Mouse (Mus musculus): Measurements from ENCODE around the gene Fgf18. TPM values are rescaled to one million over a fixed set of nuclear protein-coding genes. Genes with fewer than 3 reads are reported as not detected.

The Fgf18 gene
- polyA plus RNA-seq, 1 experiment from 2014 or later, result 0.23 TPM

DNA sequence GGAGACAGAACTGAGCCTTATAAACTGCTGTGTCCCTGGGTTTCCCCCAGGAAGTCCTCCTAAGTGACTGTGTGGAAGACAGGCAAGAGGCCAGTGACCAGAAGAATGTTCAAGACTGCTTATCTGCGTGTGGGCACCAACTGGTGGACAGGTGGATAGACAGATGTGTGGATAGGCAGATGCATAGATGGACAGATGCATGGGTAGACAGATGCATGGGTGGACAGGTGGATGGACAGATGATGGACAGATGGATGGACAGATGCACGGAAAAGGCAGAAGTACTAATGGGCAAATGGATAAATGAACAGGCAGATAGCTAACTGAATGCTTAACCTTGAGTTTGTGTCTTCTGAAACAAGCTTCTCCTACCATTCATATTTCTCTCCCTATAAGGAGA, 37.1 kb downstream of the Fgf18 start:
- Histone ChIP-seq H3K9me3 (replicated peaks) (no peaks in the 10 kb centered on the region), H3K36me3 (replicated peaks) (no peaks in the 10 kb centered on the region)
- 51% methylated on average over 2 of the region's 2 CpGs for WGBS (ENCODE audit: insufficient replicate concordance)

DNA sequence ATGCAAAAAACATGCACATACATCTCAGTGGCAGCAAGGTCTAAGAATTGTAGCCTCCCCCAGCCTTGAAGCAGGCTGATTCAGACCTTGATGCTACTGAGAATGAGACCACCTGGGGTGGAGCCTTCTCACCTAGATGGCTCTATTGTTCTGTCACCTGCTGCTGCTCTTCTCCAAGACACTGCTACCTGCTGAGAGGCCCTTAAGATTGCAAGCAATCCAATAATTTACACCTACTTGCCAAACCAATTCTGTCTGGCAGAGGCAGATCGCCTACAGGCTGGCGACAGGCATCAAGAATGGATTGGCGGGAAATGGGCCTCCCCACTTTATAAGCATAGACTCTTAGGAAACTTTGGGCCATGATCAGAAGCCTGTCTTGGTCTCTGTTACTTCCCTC, 39.7 kb downstream of the Fgf18 start:
- no peaks in the 10 kb centered on the region for H3K27me3 ChIP-seq
- no peak overlapping the region for H3K4me2 ChIP-seq
- ATAC-seq (ENCODE audit: insufficient read depth), result no peak
- no peak overlapping the region for H3K4me3 ChIP-seq (replicated peaks)
- H3K9ac ChIP-seq, result no peak overlapping the region
- H3K4me1 ChIP-seq (replicated peaks), result no peaks in the 10 kb centered on the region
- no peak overlapping the region for H3K27ac ChIP-seq (replicated peaks)
- no peaks in the 10 kb centered on the region for H3K36me3 ChIP-seq (replicated peaks)
- 39% methylated on average over 3 of the region's 3 CpGs for whole genome bisulfite sequencing (ENCODE audit: insufficient replicate concordance)
- H3K9me3 ChIP-seq (replicated peaks), result no peaks in the 10 kb centered on the region

More for the DNA sequence above, 37.1 kb downstream of the Fgf18 start:
- H3K27me3 ChIP-seq, result no peaks in the 10 kb centered on the region
- no peak for ATAC-seq (ENCODE audit: insufficient read depth)
- no peak overlapping the region for H3K4me2 ChIP-seq
- H3K4me3 ChIP-seq (replicated peaks), result no peak overlapping the region
- H3K4me1 ChIP-seq (replicated peaks), result no peaks in the 10 kb centered on the region
- H3K27ac ChIP-seq (replicated peaks), result no peak overlapping the region
- no peak overlapping the region for H3K9ac ChIP-seq

DNA sequence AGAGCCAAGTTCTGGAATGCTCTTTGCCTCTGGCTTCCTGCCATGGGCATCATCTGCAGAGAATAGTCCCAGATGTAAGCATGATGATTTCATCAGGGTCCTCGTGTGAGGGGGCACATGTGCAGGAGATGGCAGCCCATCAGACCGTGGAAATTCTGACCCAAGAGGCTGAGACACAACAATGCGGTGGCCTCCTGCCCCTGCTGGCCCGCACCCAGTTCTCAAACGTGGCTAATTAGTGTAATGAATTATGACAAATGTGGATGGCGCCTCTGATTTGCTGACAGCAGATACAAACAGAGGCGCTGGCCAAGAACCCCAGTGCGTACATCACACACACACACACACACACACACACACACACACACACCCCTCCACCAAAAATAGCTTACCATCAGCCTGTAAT, 42.3 kb downstream of the Fgf18 start:
- ATAC-seq (ENCODE audit: insufficient read depth), result no peak
- no peaks in the 10 kb centered on the region for H3K27me3 ChIP-seq
- H3K27ac ChIP-seq (replicated peaks), result no peak overlapping the region
- H3K9ac ChIP-seq, result no peak overlapping the region
- WGBS (ENCODE audit: insufficient replicate concordance), result 60% methylated on average over 8 of the region's 8 CpGs
- no peak overlapping the region for H3K4me3 ChIP-seq (replicated peaks)
- H3K36me3 ChIP-seq (replicated peaks), result no peaks in the 10 kb centered on the region
- H3K9me3 ChIP-seq (replicated peaks), result no peaks in the 10 kb centered on the region
- H3K4me2 ChIP-seq, result no peak overlapping the region
- H3K4me1 ChIP-seq (replicated peaks), result no peaks in the 10 kb centered on the region

DNA sequence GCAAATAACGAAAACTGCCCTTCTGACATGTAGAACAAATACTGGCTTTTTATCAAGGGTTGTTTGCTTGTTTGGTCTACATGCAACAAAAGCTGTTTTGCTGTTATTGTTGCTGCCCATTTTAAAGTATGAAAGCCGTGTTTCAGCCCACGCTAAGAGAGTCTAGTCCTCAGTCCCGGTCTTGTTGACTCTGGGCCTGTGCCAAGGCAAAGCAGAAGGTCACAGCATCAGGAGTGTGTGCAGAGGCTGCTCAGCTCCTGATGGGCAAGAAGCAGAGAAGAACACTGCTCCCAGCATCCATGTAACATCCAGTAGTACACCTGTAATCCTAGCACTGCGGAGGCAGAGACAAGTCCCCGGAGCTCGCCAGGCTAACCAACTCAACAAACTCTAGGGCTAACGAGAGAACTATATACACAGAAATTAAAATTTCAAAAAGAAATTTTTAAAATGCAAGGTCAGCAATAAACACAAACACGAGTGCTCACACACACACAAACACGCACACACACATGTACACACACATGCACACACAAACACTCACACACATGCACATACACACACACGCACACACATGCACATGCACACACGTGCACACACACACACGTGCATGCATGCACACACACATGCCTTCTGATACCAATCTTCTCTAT, 43.8 kb downstream of the Fgf18 start:
- H3K9ac ChIP-seq, result no peak overlapping the region
- no peaks in the 10 kb centered on the region for H3K9me3 ChIP-seq (replicated peaks)
- H3K27ac ChIP-seq (replicated peaks), result no peak overlapping the region
- no peaks in the 10 kb centered on the region for H3K27me3 ChIP-seq
- no peak for ATAC-seq (ENCODE audit: insufficient read depth)
- H3K4me2 ChIP-seq, result no peak overlapping the region
- H3K4me3 ChIP-seq (replicated peaks), result no peak overlapping the region
- H3K36me3 ChIP-seq (replicated peaks), result no peaks in the 10 kb centered on the region
- WGBS (ENCODE audit: insufficient replicate concordance), result 61% methylated on average over 13 of the region's 13 CpGs
- no peaks in the 10 kb centered on the region for H3K4me1 ChIP-seq (replicated peaks)

DNA sequence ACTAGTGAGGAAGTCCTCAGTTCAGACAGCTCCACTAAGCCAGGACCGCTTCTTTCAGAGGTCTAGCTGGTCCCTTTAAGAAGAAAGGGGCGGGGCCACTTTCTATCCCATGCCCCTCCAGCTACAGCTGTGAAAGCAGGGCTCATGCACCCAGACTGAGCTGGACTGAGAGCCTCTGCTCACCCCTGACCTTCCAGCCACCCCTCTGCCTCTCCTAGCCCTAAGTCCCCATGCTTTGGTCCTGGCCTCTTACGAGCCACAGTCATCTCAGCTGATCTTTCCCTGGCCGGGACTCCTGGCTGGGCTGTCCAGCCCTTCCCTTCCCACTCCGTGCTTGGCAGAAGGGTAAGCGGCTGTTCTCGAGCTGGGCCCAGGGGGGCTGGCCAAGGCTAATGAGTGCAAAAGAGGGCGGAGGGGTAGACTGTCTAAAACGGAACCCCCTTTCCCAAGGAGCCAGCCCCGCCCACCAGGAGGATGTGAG, 47.1 kb downstream of the Fgf18 start:
- Histone ChIP-seq H3K27ac (replicated peaks) (no peak overlapping the region), H3K4me2 (0 out of 2 replicates have a peak overlapping the region, but pooled peaks have one; percentile 7), H3K36me3 (replicated peaks) (no peaks in the 10 kb centered on the region), H3K4me3 (replicated peaks) (no peak overlapping the region), H3K4me1 (replicated peaks) (no peaks in the 10 kb centered on the region), H3K27me3 (0 out of 2 replicates have a peak, but pooled peaks cover 5% of the 10 kb centered on the region), H3K9me3 (replicated peaks) (no peaks in the 10 kb centered on the region), H3K9ac (no peak overlapping the region)
- no peak for ATAC-seq (ENCODE audit: insufficient read depth)
- WGBS (ENCODE audit: insufficient replicate concordance), result 35% methylated on average over 10 of the region's 10 CpGs

DNA sequence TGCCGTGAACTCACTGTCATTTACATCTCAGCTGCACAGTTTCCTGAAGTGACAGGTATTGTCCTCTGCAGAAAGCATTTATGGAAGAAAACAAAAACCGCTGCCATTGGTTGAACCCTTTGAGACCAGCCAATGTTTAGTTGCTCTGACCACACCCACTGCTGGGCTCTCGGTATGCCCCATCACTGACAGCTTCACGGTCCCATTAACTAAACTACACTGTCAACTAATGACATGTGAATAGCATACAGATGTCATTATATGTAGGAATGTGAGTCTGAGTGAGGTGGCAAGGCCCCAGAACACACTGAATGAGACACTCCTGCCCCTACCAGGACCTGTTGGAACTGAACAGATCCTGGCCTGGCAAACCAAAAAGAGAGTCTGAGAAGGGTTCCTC, 47.8 kb downstream of the Fgf18 start:
- Histone ChIP-seq H3K9me3 (replicated peaks) (no peaks in the 10 kb centered on the region), H3K9ac (no peak overlapping the region), H3K4me1 (replicated peaks) (no peaks in the 10 kb centered on the region), H3K36me3 (replicated peaks) (no peaks in the 10 kb centered on the region), H3K27ac (replicated peaks) (no peak overlapping the region), H3K4me2 (no peak overlapping the region), H3K27me3 (0 out of 2 replicates have a peak, but pooled peaks cover 5% of the 10 kb centered on the region), H3K4me3 (replicated peaks) (no peak overlapping the region)
- no peak for ATAC-seq (ENCODE audit: insufficient read depth)
- 65% methylated on average over 4 of the region's 4 CpGs for WGBS (ENCODE audit: insufficient replicate concordance)

DNA sequence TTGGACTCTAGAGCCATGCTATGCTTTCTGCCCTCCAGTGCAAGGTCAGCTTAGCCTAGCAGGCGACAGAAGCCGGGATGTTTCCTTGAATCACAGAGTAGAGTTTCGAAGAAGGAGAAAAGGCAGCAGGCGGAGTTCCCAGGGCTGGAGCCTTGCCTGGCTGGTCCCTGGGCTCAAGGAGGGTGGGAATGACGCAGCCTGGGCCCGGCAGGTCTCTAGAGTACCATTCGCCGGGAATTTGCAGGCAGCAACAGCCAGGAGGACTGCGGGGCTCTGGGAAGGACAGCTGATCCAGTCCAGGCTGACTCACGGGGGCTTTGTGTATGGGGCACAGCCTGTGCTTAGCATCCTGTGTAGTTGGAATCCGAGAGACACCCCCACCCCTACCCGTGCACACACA, 48.8 kb downstream of the Fgf18 start:
- 69% methylated on average over 12 of the region's 12 CpGs for WGBS (ENCODE audit: insufficient replicate concordance)
- Histone ChIP-seq H3K4me3 (replicated peaks) (no peak overlapping the region), H3K36me3 (replicated peaks) (no peaks in the 10 kb centered on the region), H3K9me3 (replicated peaks) (no peaks in the 10 kb centered on the region), H3K4me1 (replicated peaks) (no peaks in the 10 kb centered on the region), H3K9ac (no peak overlapping the region), H3K27ac (replicated peaks) (no peak overlapping the region), H3K4me2 (no peak overlapping the region), H3K27me3 (0 out of 2 replicates have a peak, but pooled peaks cover 5% of the 10 kb centered on the region)
- no peak for ATAC-seq (ENCODE audit: insufficient read depth)

DNA sequence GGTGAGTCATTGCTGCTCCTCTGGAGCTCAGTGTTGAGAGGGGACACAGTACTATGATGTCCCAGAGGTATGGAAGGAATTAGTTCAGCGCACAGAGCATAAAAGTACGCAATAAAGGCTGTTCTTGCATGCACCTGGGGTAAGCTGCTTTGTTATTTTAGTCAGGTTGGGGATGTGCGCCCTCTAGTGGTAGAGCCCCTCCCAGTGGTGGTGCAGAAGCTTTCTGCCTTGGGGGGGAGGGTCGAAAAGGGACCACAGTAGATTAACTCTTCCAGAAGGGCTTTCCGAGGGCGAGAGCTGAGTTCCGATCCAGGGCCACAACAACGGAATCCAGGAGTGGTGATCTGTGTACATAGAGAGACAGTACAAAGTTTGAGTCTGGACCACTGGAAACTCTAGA, 49.3 kb downstream of the Fgf18 start:
- Histone ChIP-seq H3K27ac (replicated peaks) (no peak overlapping the region), H3K9me3 (replicated peaks) (no peaks in the 10 kb centered on the region), H3K4me1 (replicated peaks) (no peaks in the 10 kb centered on the region), H3K4me2 (no peak overlapping the region), H3K4me3 (replicated peaks) (no peak overlapping the region), H3K36me3 (replicated peaks) (no peaks in the 10 kb centered on the region), H3K9ac (no peak overlapping the region), H3K27me3 (0 out of 2 replicates have a peak, but pooled peaks cover 5% of the 10 kb centered on the region)
- no peak for ATAC-seq (ENCODE audit: insufficient read depth)
- 32% methylated on average over 8 of the region's 8 CpGs for WGBS (ENCODE audit: insufficient replicate concordance)

DNA sequence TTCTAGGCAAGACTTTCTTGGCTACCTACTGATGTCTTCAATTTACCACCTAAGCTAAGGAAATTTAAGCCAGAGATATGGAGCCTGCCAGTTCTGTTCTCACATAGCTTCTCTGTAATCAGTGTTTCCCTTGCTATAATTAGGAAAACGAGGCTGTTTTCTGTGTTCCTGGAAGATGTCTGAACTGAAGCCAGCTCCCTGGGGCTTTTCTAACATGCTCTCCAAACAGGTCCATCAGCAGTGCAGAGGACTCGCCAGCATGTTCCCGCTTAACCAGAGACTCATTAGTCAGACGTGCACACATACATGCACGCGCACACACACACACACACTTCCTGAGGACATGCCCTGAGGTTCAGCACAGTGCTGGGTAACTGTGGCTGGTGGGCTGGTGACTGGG, 57.3 kb downstream of the Fgf18 start:
- no peaks in the 10 kb centered on the region for H3K36me3 ChIP-seq (replicated peaks)
- no peak overlapping the region for H3K9ac ChIP-seq
- H3K27me3 ChIP-seq, result no peaks in the 10 kb centered on the region
- no peak overlapping the region for H3K27ac ChIP-seq (replicated peaks)
- H3K4me3 ChIP-seq (replicated peaks), result no peak overlapping the region
- H3K9me3 ChIP-seq (replicated peaks), result no peaks in the 10 kb centered on the region
- no peaks in the 10 kb centered on the region for H3K4me1 ChIP-seq (replicated peaks)
- ATAC-seq (ENCODE audit: insufficient read depth), result no peak
- no peak overlapping the region for H3K4me2 ChIP-seq
- WGBS (ENCODE audit: insufficient replicate concordance), result 41% methylated on average over 6 of the region's 6 CpGs

DNA sequence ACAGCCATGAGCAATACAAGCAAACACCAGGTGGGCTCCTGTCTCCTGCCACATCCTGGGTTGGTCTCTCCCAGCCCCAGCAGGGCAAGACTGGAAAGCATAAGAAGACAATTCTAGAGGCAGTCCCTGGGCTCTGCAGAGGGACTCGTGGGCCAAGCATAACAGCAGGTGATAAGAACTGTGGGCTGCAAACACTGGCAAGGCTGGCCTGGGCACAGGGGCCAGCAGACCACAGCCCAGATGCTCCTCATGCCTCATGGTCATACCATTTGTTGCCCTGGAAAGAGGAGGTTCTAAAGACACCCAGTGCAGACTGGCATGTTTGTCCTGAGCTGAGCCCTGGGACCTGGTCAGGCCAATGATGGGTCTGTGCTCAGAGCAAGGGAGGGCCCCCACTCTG, 59.0 kb downstream of the Fgf18 start:
- WGBS (ENCODE audit: insufficient replicate concordance), result 22% methylated on average over 1 of the region's 1 CpGs
- ATAC-seq (ENCODE audit: insufficient read depth), result no peak
- Histone ChIP-seq H3K27me3 (no peaks in the 10 kb centered on the region), H3K4me2 (no peak overlapping the region), H3K4me1 (replicated peaks) (no peaks in the 10 kb centered on the region), H3K9ac (no peak overlapping the region), H3K4me3 (replicated peaks) (no peak overlapping the region), H3K36me3 (replicated peaks) (no peaks in the 10 kb centered on the region), H3K27ac (replicated peaks) (no peak overlapping the region), H3K9me3 (replicated peaks) (no peaks in the 10 kb centered on the region)

DNA sequence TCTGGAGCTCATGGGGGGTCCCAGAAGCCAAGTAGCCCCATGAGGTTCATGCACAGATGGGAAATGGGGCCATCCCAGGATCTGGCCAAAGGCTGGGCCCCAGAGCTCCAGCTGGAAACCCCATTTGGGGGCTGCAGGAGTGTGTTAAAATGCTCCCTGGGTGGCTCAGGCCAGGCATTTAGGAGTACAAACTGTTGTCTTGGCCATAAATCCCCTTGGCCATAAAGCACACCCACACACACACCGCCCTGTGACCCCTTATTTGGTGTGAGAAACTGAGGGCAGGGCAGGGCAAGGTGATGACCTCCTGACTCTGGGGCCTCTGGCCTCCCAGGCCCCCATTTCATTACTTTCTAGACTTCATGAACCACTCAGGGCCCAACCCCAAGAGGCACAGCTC, 61.2 kb downstream of the Fgf18 start:
- no peak overlapping the region for H3K9ac ChIP-seq
- WGBS (ENCODE audit: insufficient replicate concordance), result 50% methylated on average over 1 of the region's 1 CpGs
- no peaks in the 10 kb centered on the region for H3K9me3 ChIP-seq (replicated peaks)
- no peaks in the 10 kb centered on the region for H3K36me3 ChIP-seq (replicated peaks)
- H3K4me1 ChIP-seq (replicated peaks), result no peaks in the 10 kb centered on the region
- no peak overlapping the region for H3K4me2 ChIP-seq
- H3K4me3 ChIP-seq (replicated peaks), result no peak overlapping the region
- H3K27ac ChIP-seq (replicated peaks), result no peak overlapping the region
- ATAC-seq (ENCODE audit: insufficient read depth), result no peak
- H3K27me3 ChIP-seq, result no peaks in the 10 kb centered on the region

DNA sequence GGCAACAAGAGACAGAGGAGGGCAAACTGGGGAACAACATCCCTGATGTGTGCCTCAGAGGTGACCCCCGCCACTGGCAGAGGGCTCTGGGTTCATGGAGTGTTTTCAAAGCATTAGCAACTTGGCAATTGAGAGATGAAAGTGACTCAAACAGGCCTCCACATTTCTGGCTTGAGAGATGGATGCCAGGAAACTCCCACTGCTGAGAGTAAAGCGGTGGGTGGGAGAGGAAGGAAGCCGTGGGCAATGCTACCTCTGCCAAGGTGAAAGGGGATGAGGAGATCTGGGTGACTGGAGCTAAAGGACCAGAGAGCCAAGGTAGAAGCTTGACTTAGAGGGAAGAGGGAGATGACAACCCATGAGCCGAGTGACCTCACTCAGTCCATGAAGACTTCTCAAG, 61.7 kb downstream of the Fgf18 start:
- H3K9me3 ChIP-seq (replicated peaks), result no peaks in the 10 kb centered on the region
- H3K36me3 ChIP-seq (replicated peaks), result no peaks in the 10 kb centered on the region
- 52% methylated on average over 4 of the region's 4 CpGs for WGBS (ENCODE audit: insufficient replicate concordance)
- no peak overlapping the region for H3K4me3 ChIP-seq (replicated peaks)
- H3K9ac ChIP-seq, result no peak overlapping the region
- no peaks in the 10 kb centered on the region for H3K27me3 ChIP-seq
- no peak for ATAC-seq (ENCODE audit: insufficient read depth)
- H3K27ac ChIP-seq (replicated peaks), result no peak overlapping the region
- no peak overlapping the region for H3K4me2 ChIP-seq
- no peaks in the 10 kb centered on the region for H3K4me1 ChIP-seq (replicated peaks)

All from liver, embryonic 15.5 days (tissue).